ENCODE assay signal across 8 mouse cellular contexts in the genomic region with DNA sequence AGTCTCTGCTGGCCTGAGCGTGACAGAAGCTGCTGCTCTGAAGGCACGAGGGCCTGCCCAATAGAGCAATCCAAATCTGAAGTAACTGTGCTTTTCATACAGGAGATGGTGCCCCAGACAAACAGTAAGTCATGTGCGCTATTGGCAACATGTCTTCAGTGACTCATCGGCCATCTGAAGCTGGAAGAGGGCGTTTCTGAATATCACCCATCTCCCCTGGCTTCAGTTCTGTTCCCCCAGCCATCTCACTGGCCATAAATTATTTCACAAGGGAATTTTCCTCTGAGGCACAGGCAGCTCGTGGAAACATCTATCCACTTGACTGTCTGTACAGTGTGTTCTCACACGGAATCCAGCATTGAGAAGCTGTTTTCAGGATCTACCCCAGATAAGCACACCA. TPM values are rescaled to one million over a fixed set of nuclear protein-coding genes. Genes with fewer than 3 reads are reported as not detected.
DNase-seq lines count a peak whose midpoint lies in the region; TF ChIP-seq lines count a peak whose summit lies in the region.

No protein-coding gene starts in this region.

- peak; percentile 19 for DNase-seq in cerebellum, adult 11-12 months
- no peak for DNase-seq in cerebellum, postnatal 36 days
- DNase-seq in right cerebral cortex, adult 18-20 months: peak; percentile 48
- DNase-seq in right cerebral cortex, postnatal 4 days: no peak
- peak; percentile 62 for DNase-seq in heart, adult 8-10 months (ENCODE audit: low spot score)
- peak; percentile 41 to 58 for DNase-seq in layer of hippocampus, adult 18-20 months (ENCODE audit: low spot score in 2 of 2)
- DNase-seq in yolk sac, embryonic 10.5 days (ENCODE audit: low spot score): no peak

- TF ChIP-seq POLR2A in small intestine, adult 2 months (IDR thresholded peaks at IDR 0.05; ENCODE audit: low read depth, low read length): no peak

- peaks cover 4% of the 10 kb centered on the region; the same call in 1 of the 2 replicates for H3K36me3 ChIP-seq in small intestine, adult 2 months (ENCODE audit: control insufficient read depth, insufficient read depth, low read length)

- WGBS in small intestine, adult 2 months: 24% methylated on average over 7 of the region's 7 CpGs

- H3K27ac ChIP-seq in small intestine, adult 2 months (ENCODE audit: insufficient read depth, low read depth, low read length): peak overlapping the region; percentile 54

- peaks cover 7% of the 10 kb centered on the region; the same call in 1 of the 2 replicates for H3K4me1 ChIP-seq in small intestine, adult 2 months (ENCODE audit: control insufficient read depth, insufficient read depth, insufficient read length, low read length)

- H3K4me3 ChIP-seq in small intestine, adult 2 months (ENCODE audit: low read depth, low read length): no peak overlapping the region

- TF ChIP-seq CTCF in small intestine, adult 2 months (IDR thresholded peaks at IDR 0.05; ENCODE audit: extremely low read depth, insufficient read length, insufficient replicate concordance, low read depth, low read length): no peak

- no peaks in the 10 kb centered on the region for H3K27me3 ChIP-seq in small intestine, adult 2 months (ENCODE audit: control insufficient read depth, insufficient read depth, low read length)

RNA-seq across cellular contexts. Expression of a gene that starts 22.8 kb away (rescaled TPM):
- total RNA-seq in heart, adult 8-10 months (2022): 10 to 100 TPM; 23.4 to 39.8 (median 36.9) TPM
- 10 to 100 TPM; 18.8 to 25.0 TPM for total RNA-seq in layer of hippocampus, adult 18-20 months (2021)
- 19.2 and 31.2 TPM in 2 replicates for polyA plus RNA-seq in small intestine, adult 2 months (2012; rRNA removed)

Comparison
In these comparisons a context has a peak if more than half of its experiments do, and no peak if none do; other contexts are left out.
1. DNase-seq: peak in cerebellum, adult 11-12 months (single experiment), right cerebral cortex, adult 18-20 months (single experiment), heart, adult 8-10 months (single experiment) and layer of hippocampus, adult 18-20 months (2 of 2); none in cerebellum, postnatal 36 days (0 of 2), right cerebral cortex, postnatal 4 days (single experiment) and yolk sac, embryonic 10.5 days (single experiment).